Mouse (Mus musculus): ENCODE data around the gene Ifih1.

The Ifih1 gene

DNA sequence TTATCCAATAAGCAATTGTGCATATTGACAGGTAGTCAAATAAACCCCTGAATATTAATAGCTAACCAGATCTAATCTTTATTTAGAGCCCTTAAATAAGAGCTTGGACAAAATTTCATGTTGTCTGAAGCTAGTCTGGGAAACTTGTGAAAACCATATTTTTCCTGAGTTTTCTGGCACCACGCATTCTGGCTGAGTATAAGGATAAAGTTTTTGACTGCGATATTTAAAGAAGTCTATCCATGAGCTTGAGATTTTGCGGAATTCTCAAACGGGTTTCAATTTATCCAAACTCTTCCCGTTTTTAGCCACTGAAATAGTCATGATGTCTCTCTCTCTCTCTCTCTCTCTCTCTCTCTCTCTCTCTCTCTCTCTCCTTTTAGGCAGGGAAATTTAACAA, 98.0 kb downstream of the Ifih1 start:
- DNase-seq (ENCODE audit: low read depth), result no peak

Measured in 416B (cell line).